Mouse (Mus musculus): Measurements from ENCODE around the gene Cpxm1. TPM values are rescaled to one million over a fixed set of nuclear protein-coding genes. Genes with fewer than 3 reads are reported as not detected.

Cpxm1 gene
- polyA plus RNA-seq, 2 experiments, result 1.9 to 2.3 TPM

DNA sequence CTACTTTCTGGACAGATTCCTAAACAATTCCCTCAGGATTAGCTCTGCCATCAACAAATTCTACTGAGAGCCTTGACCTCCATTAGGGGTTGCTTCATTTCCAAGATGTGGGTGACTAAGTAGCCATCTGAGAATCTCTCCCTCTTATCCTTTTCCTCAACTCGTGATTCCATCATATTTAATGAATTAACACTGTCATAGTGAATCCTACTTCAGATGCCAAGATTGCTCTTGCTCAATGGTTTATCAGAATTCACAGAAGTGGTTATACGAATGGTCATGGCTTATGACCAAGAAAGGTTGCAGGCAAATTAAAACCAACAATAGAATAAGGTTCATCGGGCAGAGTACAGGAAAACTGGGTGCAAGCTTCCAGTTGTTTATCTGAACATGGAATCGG, 4.5 kb upstream of the Cpxm1 start:
- Histone ChIP-seq H3K9me3 (ENCODE audit: control insufficient read depth, low read length) (no peaks in the 10 kb centered on the region), H3K4me2 (ENCODE audit: low read depth) (no peak overlapping the region), H3K27me3 (ENCODE audit: control insufficient read depth, insufficient read depth, low read length) (peaks cover 16% of the 10 kb centered on the region), H3K4me3 (ENCODE audit: insufficient read depth in 1 of 2, low read depth in 2 of 2, low read length in 2 of 2) (no peak overlapping the region), H3K9ac (replicated peaks) (no peak overlapping the region), H3K36me3 (replicated peaks; ENCODE audit: control insufficient read depth, insufficient read depth, low read depth) (no peaks in the 10 kb centered on the region), H3K4me1 (replicated peaks; ENCODE audit: control insufficient read depth in 2 of 2, insufficient read depth in 2 of 2, low read length in 1 of 2) (no peaks in the 10 kb centered on the region), H3K27ac (no peak overlapping the region)
- 60% methylated on average over 4 of the region's 4 CpGs for WGBS (ENCODE audit: insufficient replicate concordance)
- ATAC-seq (ENCODE audit: insufficient read depth) (no peak), DNase-seq (ENCODE audit: low read depth in 3 of 3, low spot score in 3 of 3) (no peak)
- TF ChIP-seq EP300 (IDR thresholded peaks at IDR 0.05; ENCODE audit: low read depth), result no peak
- no peak for TF ChIP-seq CTCF (IDR thresholded peaks at IDR 0.05; ENCODE audit: low read depth)

- Histone ChIP-seq H3K4me3 (ENCODE audit: insufficient read depth in 1 of 2, low read depth in 2 of 2, low read length in 2 of 2) (no peak overlapping the region), H3K4me2 (ENCODE audit: low read depth) (no peak overlapping the region), H3K9ac (replicated peaks) (no peak overlapping the region), H3K27me3 (ENCODE audit: control insufficient read depth, insufficient read depth, low read length) (peaks cover 21% of the 10 kb centered on the region), H3K27ac (no peak overlapping the region), H3K4me1 (replicated peaks; ENCODE audit: control insufficient read depth in 2 of 2, insufficient read depth in 2 of 2, low read length in 1 of 2) (no peaks in the 10 kb centered on the region), H3K9me3 (ENCODE audit: control insufficient read depth, low read length) (no peaks in the 10 kb centered on the region), H3K36me3 (replicated peaks; ENCODE audit: control insufficient read depth, insufficient read depth, low read depth) (no peaks in the 10 kb centered on the region)
- ATAC-seq (ENCODE audit: insufficient read depth) (no peak), DNase-seq (ENCODE audit: low read depth in 3 of 3, low spot score in 3 of 3) (no peak)
- 50% methylated on average over 1 of the region's 1 CpGs for WGBS (ENCODE audit: insufficient replicate concordance)
- TF ChIP-seq CTCF (IDR thresholded peaks at IDR 0.05; ENCODE audit: low read depth) (no peak), EP300 (IDR thresholded peaks at IDR 0.05; ENCODE audit: low read depth) (no peak)
These were observed 2.7 kb upstream of the Cpxm1 start for GRCm38 (mm10) chr2:130400046-130400445.

DNA sequence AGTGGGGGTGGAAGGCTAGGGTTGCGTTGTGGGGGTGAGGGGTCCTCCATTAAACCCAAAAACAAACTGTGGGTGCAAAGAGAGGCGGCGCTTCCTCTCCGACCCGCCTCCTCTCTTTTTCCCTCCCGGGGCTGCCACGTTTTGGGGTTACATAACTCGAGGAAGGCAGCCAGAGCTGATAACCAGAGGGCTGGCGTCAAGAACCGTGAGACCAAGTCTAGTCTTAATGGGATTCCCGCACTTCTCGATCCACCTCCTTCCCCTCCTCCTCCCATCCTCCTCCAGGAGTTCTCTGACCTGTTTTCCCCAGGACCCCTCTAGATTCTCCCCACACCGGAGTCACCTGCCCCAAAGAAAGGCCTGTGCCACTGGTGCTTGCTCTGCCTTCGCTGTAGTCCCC, 717 bp upstream of the Cpxm1 start:
- DNase-seq (ENCODE audit: low read depth in 3 of 3, low spot score in 3 of 3), result no peak
- H3K27me3 ChIP-seq (ENCODE audit: control insufficient read depth, insufficient read depth, low read length), result peaks cover 21% of the 10 kb centered on the region
- no peaks in the 10 kb centered on the region for H3K4me1 ChIP-seq (replicated peaks; ENCODE audit: control insufficient read depth in 2 of 2, insufficient read depth in 2 of 2, low read length in 1 of 2)
- H3K4me2 ChIP-seq (ENCODE audit: low read depth), result peak overlapping the region; percentile 63
- WGBS (ENCODE audit: insufficient replicate concordance), result 13% methylated on average over 14 of the region's 14 CpGs
- no peaks in the 10 kb centered on the region for H3K9me3 ChIP-seq (ENCODE audit: control insufficient read depth, low read length)
- TF ChIP-seq CTCF (IDR thresholded peaks at IDR 0.05; ENCODE audit: low read depth) (no peak), EP300 (IDR thresholded peaks at IDR 0.05; ENCODE audit: low read depth) (no peak)
- no peak overlapping the region for H3K9ac ChIP-seq (replicated peaks)
- no peak for ATAC-seq (ENCODE audit: insufficient read depth)
- no peak overlapping the region for H3K27ac ChIP-seq
- H3K36me3 ChIP-seq (replicated peaks; ENCODE audit: control insufficient read depth, insufficient read depth, low read depth), result no peaks in the 10 kb centered on the region
- H3K4me3 ChIP-seq (ENCODE audit: insufficient read depth in 1 of 2, low read depth in 2 of 2, low read length in 2 of 2), result no peak overlapping the region

- TF ChIP-seq EP300 (IDR thresholded peaks at IDR 0.05; ENCODE audit: low read depth) (no peak), CTCF (IDR thresholded peaks at IDR 0.05; ENCODE audit: low read depth) (no peak)
- Histone ChIP-seq H3K9me3 (ENCODE audit: control insufficient read depth, low read length) (no peaks in the 10 kb centered on the region), H3K4me2 (ENCODE audit: low read depth) (no peak overlapping the region), H3K4me3 (ENCODE audit: insufficient read depth in 1 of 2, low read depth in 2 of 2, low read length in 2 of 2) (no peak overlapping the region), H3K4me1 (replicated peaks; ENCODE audit: control insufficient read depth in 2 of 2, insufficient read depth in 2 of 2, low read length in 1 of 2) (no peaks in the 10 kb centered on the region), H3K27ac (no peak overlapping the region), H3K9ac (replicated peaks) (no peak overlapping the region), H3K27me3 (ENCODE audit: control insufficient read depth, insufficient read depth, low read length) (peaks cover 21% of the 10 kb centered on the region), H3K36me3 (replicated peaks; ENCODE audit: control insufficient read depth, insufficient read depth, low read depth) (no peaks in the 10 kb centered on the region)
- WGBS (ENCODE audit: insufficient replicate concordance), result 76% methylated on average over 10 of the region's 11 CpGs
- no peak for ATAC-seq (ENCODE audit: insufficient read depth)
- DNase-seq (ENCODE audit: low read depth in 3 of 3, low spot score in 3 of 3), result no peak
These were observed 1.7 kb downstream of the Cpxm1 start for GRCm38 (mm10) chr2:130395696-130396095.

GRCm38 (mm10) chr2:130392836-130393235, 4.5 kb downstream of the Cpxm1 start:
- H3K27ac ChIP-seq, result no peak overlapping the region
- H3K9ac ChIP-seq (replicated peaks), result no peak overlapping the region
- no peak for DNase-seq (ENCODE audit: low read depth in 3 of 3, low spot score in 3 of 3)
- TF ChIP-seq EP300 (IDR thresholded peaks at IDR 0.05; ENCODE audit: low read depth) (no peak), CTCF (IDR thresholded peaks at IDR 0.05; ENCODE audit: low read depth) (no peak)
- H3K4me1 ChIP-seq (replicated peaks; ENCODE audit: control insufficient read depth in 2 of 2, insufficient read depth in 2 of 2, low read length in 1 of 2), result no peaks in the 10 kb centered on the region
- H3K4me3 ChIP-seq (ENCODE audit: insufficient read depth in 1 of 2, low read depth in 2 of 2, low read length in 2 of 2), result no peak overlapping the region
- H3K36me3 ChIP-seq (replicated peaks; ENCODE audit: control insufficient read depth, insufficient read depth, low read depth), result no peaks in the 10 kb centered on the region
- no peak overlapping the region for H3K4me2 ChIP-seq (ENCODE audit: low read depth)
- 65% methylated on average over 3 of the region's 3 CpGs for WGBS (ENCODE audit: insufficient replicate concordance)
- ATAC-seq (ENCODE audit: insufficient read depth), result no peak
- no peaks in the 10 kb centered on the region for H3K9me3 ChIP-seq (ENCODE audit: control insufficient read depth, low read length)
- H3K27me3 ChIP-seq (ENCODE audit: control insufficient read depth, insufficient read depth, low read length), result peaks cover 14% of the 10 kb centered on the region
